Mouse (Mus musculus) lung, embryonic 15.5 days (tissue): ENCODE measurements at regions not wholly inside any gene's neighbourhood (a gene's known extent, or its start where the extent isn't known, plus 50 kb on each side); places are given as distances from the start of the nearest gene placed in this dataset.
A peak's percentile ranks its signal among the peaks of the same experiment; 100 is the strongest.

ENCODE experiments used
- ATAC-seq: fragments of 200-750 bp; cut with Nextera tagmentation; 2 replicates; pipeline ENCODE4 v1.8.0; 2017; ENCODE audit warnings: moderate number of reproducible peaks, borderline replicate concordance; ENCODE audit not compliant: low FRiP score, low TSS enrichment; ENCODE audit errors: extremely low read depth
- H3K27ac ChIP-seq: fragments of 300-500 bp; sonication (generic); 2 replicates; pipeline ENCODE4 v1.5.1; 2015; ENCODE audit warnings: moderate library complexity, mild to moderate bottlenecking, inconsistent platforms
- H3K27me3 ChIP-seq: fragments of 300-500 bp; sonication (generic); 2 replicates; pipeline ENCODE4 v1.6.1; 2015; ENCODE audit warnings: inconsistent platforms
- H3K36me3 ChIP-seq: fragments of 300-500 bp; sonication (generic); 2 replicates; pipeline ENCODE4 v1.6.1; 2015; ENCODE audit warnings: inconsistent platforms
- H3K4me1 ChIP-seq: fragments of 300-500 bp; sonication (generic); 2 replicates; pipeline ENCODE4 v1.6.1; 2015; ENCODE audit warnings: inconsistent platforms
- H3K4me2 ChIP-seq: fragments of 300-500 bp; sonication (generic); 2 replicates; pipeline ENCODE4 v1.6.1; 2015; ENCODE audit warnings: inconsistent platforms, mild to moderate bottlenecking, moderate library complexity
- H3K4me3 ChIP-seq: fragments of 300-500 bp; sonication (generic); 2 replicates; pipeline ENCODE4 v1.5.1; 2015; ENCODE audit warnings: mild to moderate bottlenecking, inconsistent platforms
- H3K9ac ChIP-seq: fragments of 300-500 bp; sonication (generic); 2 replicates; pipeline ENCODE4 v1.6.1; 2015; ENCODE audit warnings: inconsistent platforms
- H3K9me3 ChIP-seq: fragments of 300-500 bp; sonication (generic); 2 replicates; pipeline ENCODE4 v1.6.1; 2016; ENCODE audit warnings: inconsistent platforms
- whole genome bisulfite sequencing: fragments of 180-500 bp; shearing (Covaris S2); methylation state at CpG from one replicate; pipeline ENCODE4 v1.1.7; 2015; 5-methylcytosine and 5-hydroxymethylcytosine counted together

DNA sequence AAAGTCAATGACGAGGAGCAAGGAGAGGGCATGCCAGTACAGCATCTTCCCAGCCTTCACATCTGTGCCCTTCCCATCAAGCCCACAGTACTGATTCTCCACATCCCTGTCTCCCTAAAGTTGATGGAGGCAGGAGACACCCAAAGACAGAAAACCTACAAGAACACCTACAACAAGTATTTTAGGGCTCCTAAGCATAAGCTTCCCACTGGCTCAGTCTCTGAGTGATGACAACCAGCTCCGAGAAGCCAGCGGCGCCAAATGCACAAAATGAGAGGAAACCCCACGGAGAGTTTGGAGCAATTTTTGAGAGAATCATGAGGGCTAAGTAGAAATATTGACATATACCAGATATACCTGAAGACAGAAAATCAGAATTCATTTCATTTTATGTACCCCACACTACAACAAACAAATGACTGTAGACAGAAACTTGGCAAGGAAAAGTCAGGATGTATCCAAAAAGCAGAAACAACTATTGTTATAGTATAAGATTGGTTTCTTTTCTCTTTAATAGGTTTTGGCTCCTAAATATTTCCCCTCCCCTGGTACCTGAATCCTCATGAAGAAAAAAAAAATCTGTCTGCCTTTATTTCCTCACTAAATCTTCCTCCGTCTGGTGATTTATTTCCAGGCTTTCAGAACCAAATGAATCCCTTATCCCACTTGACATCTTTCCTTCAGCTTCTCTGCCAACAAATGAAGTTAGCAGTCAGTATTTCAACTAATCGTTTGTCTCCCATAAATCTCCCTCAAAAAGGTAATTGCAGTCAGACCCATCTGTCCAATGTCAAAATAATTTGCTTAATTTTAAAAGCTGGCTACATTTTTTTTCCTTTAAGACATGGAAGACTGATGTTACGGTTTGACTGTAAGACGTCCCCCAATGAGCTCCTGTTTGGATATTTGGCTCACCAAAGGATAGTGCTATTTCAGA, 102.0 kb downstream of the Actbl2 start:
- Histone ChIP-seq H3K9me3 (no peaks in the 10 kb centered on the region), H3K27me3 (no peaks in the 10 kb centered on the region), H3K9ac (no peak overlapping the region), H3K4me1 (no peaks in the 10 kb centered on the region), H3K4me2 (no peak overlapping the region), H3K27ac (no peak overlapping the region), H3K36me3 (no peaks in the 10 kb centered on the region), H3K4me3 (no peak overlapping the region)
- no peak for ATAC-seq
- WGBS: 70% methylated on average over 9 of the region's 9 CpGs

DNA sequence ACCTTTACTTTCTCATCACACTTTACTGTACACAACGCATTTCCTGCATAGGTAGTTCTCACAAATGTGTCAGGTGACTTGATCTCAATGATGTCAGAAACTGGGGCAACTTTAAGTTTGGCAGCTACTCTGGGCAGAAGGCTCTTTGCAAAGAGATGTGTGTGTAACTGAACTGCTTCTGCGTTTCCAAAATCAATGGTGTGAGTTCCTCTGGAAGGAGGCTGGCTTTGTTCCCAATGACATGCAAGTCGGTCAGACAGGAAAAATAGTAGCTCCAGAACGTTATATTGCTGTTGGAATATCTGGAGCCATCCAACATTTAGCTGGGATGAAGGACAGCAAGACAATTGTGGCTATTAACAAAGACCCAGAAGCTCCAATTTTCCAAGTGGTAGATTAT, 106.6 kb downstream of the Actbl2 start:
- no peak overlapping the region for H3K9ac ChIP-seq
- H3K4me1 ChIP-seq: no peaks in the 10 kb centered on the region
- H3K4me3 ChIP-seq: no peak overlapping the region
- no peaks in the 10 kb centered on the region for H3K9me3 ChIP-seq
- H3K27ac ChIP-seq: no peak overlapping the region
- H3K27me3 ChIP-seq: no peaks in the 10 kb centered on the region
- no peak overlapping the region for H3K4me2 ChIP-seq
- WGBS: 61% methylated on average over 4 of the region's 4 CpGs
- H3K36me3 ChIP-seq: no peaks in the 10 kb centered on the region
- ATAC-seq: no peak

DNA sequence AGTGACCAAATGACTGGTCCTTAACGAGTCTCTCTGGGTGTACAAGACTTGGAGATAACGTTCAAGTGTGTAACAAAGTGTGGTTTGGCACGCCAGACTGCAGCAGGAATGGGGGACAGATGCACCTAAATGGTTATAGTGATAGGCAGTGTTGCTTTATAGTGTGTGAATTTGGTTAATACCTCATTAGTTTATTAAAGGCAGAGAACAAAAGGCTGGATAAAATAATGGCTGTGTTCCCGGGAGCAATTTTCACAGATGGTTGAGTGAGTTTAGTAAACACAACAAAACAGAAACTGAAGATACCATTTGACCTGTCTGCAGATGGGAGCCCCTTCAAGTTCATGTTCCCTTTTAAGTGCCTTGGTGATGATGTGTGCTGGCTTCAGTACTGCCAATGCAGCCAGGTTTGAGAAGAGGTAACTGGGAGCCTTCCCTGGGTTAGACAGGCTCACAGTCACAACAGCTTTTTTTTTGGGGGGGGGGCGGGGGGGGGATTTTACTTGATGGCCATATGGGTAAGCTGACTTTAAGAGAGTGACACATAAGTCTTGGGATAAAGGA, 108.4 kb downstream of the Actbl2 start:
- ATAC-seq: no peak

DNA sequence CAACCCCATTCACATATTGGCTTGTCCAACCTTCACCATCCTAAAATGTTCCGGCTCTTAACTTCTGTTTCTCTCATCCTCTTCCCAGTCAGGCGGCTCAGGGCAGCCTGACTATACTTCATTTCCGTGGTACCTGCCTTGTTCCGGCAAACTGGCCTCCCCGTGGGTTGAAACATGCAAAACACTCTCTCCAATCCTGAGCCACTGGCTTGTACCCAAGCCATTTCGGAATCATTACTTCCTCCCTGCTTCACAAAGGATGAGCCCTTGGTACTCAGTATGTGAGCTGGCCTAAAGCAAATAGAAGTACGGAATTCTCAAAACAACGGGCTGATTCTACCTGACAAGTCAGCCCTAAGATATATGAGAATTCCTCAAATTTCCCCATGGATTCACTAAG, 112.1 kb downstream of the Actbl2 start:
- Histone ChIP-seq H3K27me3 (no peaks in the 10 kb centered on the region), H3K4me1 (no peaks in the 10 kb centered on the region), H3K9me3 (no peaks in the 10 kb centered on the region), H3K4me2 (no peak overlapping the region), H3K9ac (no peak overlapping the region), H3K4me3 (no peak overlapping the region), H3K36me3 (no peaks in the 10 kb centered on the region), H3K27ac (no peak overlapping the region)
- WGBS: 89% methylated on average over 8 of the region's 8 CpGs
- ATAC-seq: no peak

More for the DNA sequence above, 108.4 kb downstream of the Actbl2 start:
- Histone ChIP-seq H3K9ac (no peak overlapping the region), H3K4me2 (no peak overlapping the region), H3K4me3 (no peak overlapping the region), H3K27ac (no peak overlapping the region), H3K9me3 (no peaks in the 10 kb centered on the region), H3K27me3 (no peaks in the 10 kb centered on the region), H3K4me1 (no peaks in the 10 kb centered on the region), H3K36me3 (no peaks in the 10 kb centered on the region)
- 25% methylated on average over 5 of the region's 5 CpGs for WGBS

DNA sequence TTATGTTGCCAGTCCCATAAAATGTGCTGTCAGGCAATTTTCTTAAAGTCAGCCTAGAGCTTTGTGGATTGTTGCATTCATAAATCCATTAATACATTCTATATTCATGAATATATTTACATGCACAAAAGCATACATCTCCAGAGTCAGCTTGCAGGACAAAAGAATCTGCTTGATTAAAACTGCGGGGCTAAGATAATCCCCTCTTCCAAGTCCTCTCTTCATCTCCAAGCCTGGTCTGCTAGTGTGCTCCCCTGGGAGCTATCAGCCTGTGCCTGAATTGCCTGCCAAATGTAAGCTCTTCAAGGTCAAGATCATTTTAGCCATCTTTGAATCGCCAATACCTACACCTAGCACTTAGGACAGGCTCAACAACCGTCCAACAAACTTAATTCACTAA, 112.8 kb downstream of the Actbl2 start:
- WGBS: 71% methylated on average over 3 of the region's 3 CpGs
- no peaks in the 10 kb centered on the region for H3K36me3 ChIP-seq
- H3K9me3 ChIP-seq: no peaks in the 10 kb centered on the region
- H3K4me2 ChIP-seq: no peak overlapping the region
- H3K27me3 ChIP-seq: no peaks in the 10 kb centered on the region
- H3K9ac ChIP-seq: no peak overlapping the region
- no peak overlapping the region for H3K4me3 ChIP-seq
- no peaks in the 10 kb centered on the region for H3K4me1 ChIP-seq
- H3K27ac ChIP-seq: no peak overlapping the region
- no peak for ATAC-seq

DNA sequence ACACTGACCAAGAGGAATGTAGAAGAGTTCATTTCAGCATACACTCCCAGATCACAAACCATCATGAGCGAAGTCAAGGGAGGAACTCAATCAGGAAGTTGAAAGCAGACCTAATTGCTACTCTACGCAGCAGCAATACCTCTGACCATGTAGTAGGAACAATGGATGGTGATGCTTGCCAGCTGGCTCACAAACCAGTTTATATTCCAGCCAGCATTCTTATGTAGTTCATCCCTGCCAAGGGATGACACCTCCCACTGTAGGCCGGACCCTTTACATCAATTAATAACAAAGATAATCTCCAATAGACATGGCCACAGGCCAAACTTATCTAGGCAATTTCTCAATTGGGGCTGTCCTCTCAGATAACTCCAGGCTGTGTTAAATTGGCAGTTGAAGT, 115.1 kb downstream of the Actbl2 start:
- Histone ChIP-seq H3K9ac (no peak overlapping the region), H3K4me3 (no peak overlapping the region), H3K4me2 (no peak overlapping the region), H3K9me3 (no peaks in the 10 kb centered on the region), H3K4me1 (no peaks in the 10 kb centered on the region), H3K27ac (no peak overlapping the region), H3K36me3 (no peaks in the 10 kb centered on the region), H3K27me3 (no peaks in the 10 kb centered on the region)
- peak; percentile 64 for ATAC-seq
- 49% methylated on average over 3 of the region's 3 CpGs for WGBS

GRCm38 (mm10) chr13:111373281-111373680, 116.6 kb downstream of the Gpbp1 start:
- no peak overlapping the region for H3K4me3 ChIP-seq
- ATAC-seq: no peak

DNA sequence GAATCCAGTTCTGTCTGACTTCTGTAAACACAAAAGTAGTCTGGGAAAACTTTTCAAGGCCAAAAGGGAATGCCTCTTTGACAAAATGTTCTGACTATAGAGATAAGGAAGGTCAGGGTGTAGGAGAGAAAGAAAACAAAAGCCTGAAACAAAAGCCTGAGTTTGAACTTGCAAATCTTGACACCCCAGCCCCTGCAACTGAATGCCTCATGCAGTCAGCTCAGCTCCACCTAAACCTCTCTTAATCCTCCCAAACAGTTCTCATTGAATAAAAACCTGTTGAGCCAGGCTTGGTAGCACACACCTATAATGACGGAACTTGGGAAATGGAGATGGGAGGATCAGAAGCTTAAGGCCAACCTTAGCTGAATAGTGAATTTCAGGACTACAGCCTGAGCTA, 116.1 kb downstream of the Gpbp1 start:
- H3K36me3 ChIP-seq: no peaks in the 10 kb centered on the region
- H3K9ac ChIP-seq: no peak overlapping the region
- no peak for ATAC-seq
- no peaks in the 10 kb centered on the region for H3K9me3 ChIP-seq
- H3K4me3 ChIP-seq: no peak overlapping the region
- no peak overlapping the region for H3K27ac ChIP-seq
- WGBS: 79% methylated on average over 1 of the region's 1 CpGs
- no peaks in the 10 kb centered on the region for H3K27me3 ChIP-seq
- no peaks in the 10 kb centered on the region for H3K4me1 ChIP-seq
- H3K4me2 ChIP-seq: no peak overlapping the region

More at GRCm38 (mm10) chr13:111373281-111373680, 116.6 kb downstream of the Gpbp1 start:
- Histone ChIP-seq H3K9me3 (no peaks in the 10 kb centered on the region), H3K4me1 (no peaks in the 10 kb centered on the region), H3K9ac (no peak overlapping the region), H3K4me2 (no peak overlapping the region), H3K27ac (no peak overlapping the region), H3K27me3 (no peaks in the 10 kb centered on the region), H3K36me3 (no peaks in the 10 kb centered on the region)
- WGBS: 55% methylated on average over 6 of the region's 6 CpGs
